Mouse (Mus musculus) kidney, postnatal 36 days (tissue): ENCODE measurements at regions not wholly inside any gene's neighbourhood (a gene's known extent, or its start where the extent isn't known, plus 50 kb on each side); places are given as distances from the start of the nearest gene placed in this dataset.

Experiments used
- DNase-seq, 2 experiments: peaks; one replicate each; pipeline ENCODE4 v3.0.0; 2021 to 2022; ENCODE audit warnings: mixed read lengths in 2 of 2

DNA sequence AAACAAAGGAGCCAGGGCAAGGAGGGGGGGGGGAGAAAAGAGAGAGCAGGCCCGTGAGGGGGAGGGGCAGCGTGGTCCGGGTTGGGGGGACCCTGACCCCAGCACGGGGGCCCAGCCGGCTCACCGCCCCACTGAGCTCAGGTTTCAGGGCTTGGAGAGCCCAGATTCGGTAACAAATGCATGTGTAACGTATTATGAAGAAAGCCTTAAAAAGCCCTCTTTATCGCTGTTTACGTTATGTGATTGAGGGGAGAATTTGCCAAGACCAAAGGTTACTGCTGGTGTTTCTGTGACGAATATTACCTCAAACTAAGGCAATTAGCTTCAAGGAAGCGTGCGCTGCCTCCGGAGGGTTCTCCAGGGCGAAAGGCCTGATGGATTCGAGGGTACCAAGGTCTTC lies 54.2 kb downstream of the Barx1 start:
- no peak for DNase-seq

DNA sequence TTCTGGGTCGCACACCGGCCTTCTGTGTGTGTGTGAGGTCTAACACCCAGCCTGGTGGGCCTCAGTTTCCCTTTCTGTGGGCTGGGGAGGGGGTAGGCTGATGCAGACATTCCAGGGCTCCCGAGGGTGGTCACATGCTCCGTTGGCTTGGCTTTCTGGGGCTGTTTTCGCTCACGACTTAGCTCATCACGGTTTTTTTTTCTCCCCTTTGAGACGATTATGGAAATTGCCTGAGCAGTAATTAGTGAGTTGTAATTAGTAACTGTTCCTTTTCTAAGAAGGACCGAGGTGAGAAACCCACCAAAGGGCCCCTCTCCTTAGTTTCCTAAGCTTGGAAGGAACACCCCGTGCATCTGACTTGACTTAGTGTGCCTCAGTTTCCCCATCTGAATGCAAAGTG lies 54.7 kb downstream of the Barx1 start:
- no peak for DNase-seq

DNA sequence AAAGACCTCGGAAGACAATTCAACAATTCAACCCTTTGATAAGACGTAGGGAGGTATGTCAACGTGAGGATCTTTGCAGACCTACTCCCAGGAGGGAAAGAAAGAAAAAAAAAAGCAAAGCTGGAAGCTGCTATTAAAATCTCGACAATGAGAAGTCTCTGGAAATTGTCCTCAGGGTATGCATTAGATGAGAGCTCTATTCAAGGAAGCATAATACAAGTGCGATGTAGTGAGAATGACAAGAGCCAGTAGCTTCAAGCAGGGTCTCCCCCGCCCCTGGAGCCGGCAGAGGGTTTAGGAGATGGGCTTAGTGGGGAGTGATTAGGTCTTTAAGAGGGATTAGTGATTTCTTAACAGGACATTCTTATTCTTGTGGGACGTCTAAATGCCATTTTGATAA lies 60.9 kb downstream of the Barx1 start:
- no peak for DNase-seq

- no peak for DNase-seq
Observed at GRCm38 (mm10) chr13:48726430-48726829, 63.6 kb downstream of the Barx1 start.

GRCm38 (mm10) chr13:48731046-48731996 lies 68.5 kb downstream of the Barx1 start:
- DNase-seq, result peak in 1 of 2 experiments; percentile 31

DNA sequence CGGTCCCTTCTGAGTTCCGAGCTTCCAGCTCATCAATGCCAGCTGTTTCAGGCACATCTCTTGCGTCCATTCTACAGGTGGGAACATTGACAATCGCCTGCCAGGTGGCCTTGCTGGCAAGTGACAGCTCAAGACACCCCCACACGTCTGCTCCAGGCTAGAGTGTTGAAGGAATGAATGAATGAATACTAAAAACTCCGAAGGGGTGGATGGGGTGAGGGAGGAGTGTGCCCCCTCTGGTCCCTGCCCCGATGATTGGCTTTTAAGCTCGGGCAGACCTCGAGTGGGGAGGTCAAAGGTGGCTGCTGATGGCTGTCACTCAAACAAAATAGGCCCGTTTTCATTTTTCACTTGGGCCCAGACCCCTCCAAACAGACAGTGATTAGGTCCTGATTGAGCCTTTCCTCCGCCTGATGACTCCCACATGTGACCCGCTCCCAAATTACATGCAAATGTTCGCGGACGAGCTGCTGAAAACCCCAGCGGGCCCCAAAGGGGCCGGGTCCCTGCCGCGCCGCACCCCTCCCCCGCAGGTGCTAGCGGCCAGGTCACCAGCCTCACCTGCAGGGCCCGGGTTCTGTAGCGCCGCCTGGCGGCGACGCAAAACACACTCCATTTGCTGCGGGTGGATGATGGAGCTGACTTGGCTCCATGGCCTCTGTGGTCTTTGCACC lies 69.5 kb downstream of the Barx1 start:
- DNase-seq, result peak; percentile 8 to 65

DNA sequence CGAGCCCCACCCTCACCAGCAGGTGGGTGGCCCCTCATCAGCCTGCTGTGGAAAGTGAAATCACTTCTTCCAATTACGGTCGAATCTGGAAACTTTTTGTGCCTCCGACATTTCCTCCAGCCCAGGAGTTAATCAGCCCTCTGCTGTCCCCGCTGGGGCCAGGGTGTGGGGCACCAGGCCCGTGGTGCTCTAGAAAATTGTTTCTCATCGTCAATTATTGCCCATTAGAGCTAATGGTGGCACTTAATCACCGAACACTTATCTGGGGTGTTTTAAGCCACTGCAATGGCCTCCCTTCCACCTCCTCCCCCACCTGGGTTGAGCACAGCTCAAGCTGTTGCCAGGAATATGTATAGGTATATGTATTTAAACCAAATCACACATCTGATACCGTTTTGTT lies 72.2 kb downstream of the Barx1 start:
- no peak for DNase-seq

DNA sequence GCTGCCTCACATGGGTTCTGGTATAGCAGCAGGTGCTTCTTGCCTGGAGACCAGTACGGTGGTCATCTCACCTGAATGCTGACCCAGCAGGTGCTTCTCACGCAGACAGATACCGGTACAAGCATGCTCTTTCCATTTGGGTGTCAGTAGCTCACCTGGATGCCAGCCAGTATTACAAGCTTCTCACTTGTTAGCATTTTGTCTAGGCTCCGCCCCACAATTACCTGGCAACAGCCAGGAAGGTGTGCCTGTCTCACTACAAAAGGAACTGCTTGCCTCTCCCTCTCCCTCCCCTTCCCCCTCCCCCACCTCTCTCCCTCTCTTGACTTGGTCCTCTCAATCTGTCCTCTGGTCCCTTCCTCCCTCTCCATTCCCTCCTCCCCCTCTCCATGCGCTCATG lies 82.8 kb downstream of the Barx1 start:
- DNase-seq, result no peak

DNA sequence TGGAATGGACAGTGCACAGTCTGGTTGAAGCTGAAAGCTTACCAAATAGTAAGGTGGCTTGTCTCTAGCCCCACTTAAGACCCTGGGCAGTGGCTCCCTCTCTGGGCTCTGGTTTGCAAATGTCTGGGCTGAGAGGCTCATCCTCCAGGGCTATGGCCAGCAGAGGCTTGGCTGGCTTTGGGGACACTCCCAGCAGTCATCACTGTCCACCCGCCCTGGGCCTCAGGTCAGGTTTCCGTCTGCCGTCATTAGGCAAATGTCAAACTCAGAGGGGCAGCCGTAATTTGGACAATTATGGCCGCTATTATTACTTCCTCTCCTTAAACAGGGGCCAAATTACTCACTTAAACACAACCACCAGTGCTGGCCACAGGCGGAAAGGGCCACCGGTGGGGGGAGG lies 83.5 kb downstream of the Barx1 start:
- no peak for DNase-seq
